Mouse (Mus musculus) liver (tissue): ENCODE measurements around the gene Hba-a2.
"Not testable (repeated sequence)": the region's sequence is repeated elsewhere in the genome, so short reads cannot be mapped to it uniquely, and the experiment has no call there.

Experiments used
- DNase-seq: peaks from one replicate; pipeline ENCODE4 v3.0.0-alpha.2; 2020; ENCODE audit warnings: mixed read lengths

Hba-a2 gene

DNA sequence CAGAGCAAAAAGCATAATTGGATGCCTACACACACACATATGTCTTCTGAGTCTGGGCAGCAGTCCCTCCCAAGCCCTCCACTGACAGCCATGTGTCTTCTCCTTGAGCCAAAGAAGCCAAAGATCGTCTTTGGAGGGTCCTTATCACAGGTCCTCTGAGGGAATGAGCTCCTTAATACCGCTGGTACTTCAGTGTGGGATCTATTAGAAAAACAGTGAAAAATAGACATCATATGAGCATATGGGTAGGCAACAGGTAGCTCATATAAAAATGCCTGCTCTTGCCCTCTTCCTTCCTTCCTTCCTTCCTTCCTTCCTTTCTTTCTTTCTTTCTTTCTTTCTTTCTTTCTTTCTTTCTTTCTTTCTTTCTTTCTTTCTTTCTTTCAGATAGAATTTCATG is 11.7 kb upstream of the Hba-a2 start:
- DNase-seq, result peak; percentile 34

GRCm38 (mm10) chr11:32285031-32285775 is 11.1 kb upstream of the Hba-a2 start:
- peak; percentile 83 for DNase-seq

- DNase-seq, result not testable (repeated sequence)
Measured at GRCm38 (mm10) chr11:32285887-32286286, 10.4 kb upstream of the Hba-a2 start.

DNA sequence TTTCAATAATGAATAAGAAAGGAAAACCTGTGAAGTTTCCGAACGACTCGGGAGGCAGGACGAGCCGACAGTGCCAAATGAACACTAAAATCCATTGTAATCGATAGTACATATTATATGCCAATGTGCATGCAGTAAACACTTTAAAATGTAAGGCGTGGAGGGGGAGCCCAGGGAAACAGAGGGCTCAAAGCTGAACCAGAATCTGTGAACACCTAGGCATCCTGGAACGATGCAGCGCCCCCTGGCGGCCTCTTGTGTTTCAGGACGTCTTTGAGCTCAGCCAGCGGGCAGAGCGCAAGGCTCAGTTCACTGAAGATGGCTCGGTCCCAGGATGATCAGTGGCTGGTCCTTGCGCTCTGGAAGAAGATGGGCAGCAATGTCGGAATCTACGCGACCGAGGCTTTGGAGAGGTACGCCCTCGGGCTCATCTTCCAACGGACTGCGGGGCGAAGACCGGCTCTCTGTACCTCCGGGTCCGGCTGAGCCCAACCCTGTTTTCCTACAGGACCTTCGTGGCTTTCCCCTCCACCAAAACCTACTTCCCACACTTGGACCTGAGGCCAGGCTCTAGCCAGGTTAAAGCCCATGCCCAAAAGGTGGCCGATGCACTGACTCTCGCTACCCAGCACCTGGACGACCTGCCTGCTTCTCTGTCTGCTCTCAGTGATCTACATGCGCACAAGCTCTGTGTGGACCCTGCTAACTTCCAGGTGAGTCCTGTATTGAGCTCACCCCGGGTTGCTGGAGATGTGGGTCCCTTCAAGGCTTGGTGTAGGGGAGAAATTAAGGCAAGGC is 9.4 kb upstream of the Hba-a2 start, which contains the start of gene Hbq1b:
Gene Hbq1b (plus strand): TSS at position 271 of the 798 bp plus-strand sequence.
- DNase-seq, result peak; percentile 87

DNA sequence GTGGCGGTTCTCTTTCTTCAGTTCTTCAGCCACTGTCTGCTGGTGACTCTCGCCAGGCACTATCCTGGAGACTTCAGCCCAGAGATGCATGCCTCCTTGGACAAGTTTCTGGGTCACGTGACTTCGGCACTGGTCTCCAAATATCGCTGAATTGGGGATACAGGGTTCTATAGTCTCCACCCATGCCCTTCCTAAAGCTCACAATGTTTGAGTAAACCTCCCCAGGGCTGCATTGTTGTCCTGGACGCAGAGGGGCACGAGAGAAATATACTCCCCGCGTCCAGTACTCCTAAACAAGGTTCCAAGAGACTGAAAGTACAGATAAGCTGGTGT is 8.8 kb upstream of the Hba-a2 start:
- peak; percentile 66 for DNase-seq

- DNase-seq, result peak; percentile 64
Measured at GRCm38 (mm10) chr11:32292819-32293218, 3.5 kb upstream of the Hba-a2 start.

GRCm38 (mm10) chr11:32293479-32293878 is 2.8 kb upstream of the Hba-a2 start:
- peak; percentile 49 for DNase-seq

DNA sequence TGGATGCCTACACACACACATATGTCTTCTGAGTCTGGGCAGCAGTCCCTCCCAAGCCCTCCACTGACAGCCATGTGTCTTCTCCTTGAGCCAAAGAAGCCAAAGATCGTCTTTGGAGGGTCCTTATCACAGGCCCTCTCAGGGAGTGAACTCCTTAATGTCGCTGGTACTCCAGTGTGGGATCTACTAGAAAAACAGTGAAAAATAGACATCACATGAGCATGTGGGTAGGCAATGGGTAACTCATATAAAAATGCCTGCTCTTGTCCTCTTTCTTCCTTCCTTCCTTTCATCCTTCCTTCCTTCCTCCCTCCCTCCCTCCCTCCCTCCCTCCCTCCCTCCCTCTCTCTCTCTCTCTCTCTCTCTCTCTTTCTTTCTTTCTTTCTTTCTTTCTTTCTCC is 1.1 kb downstream of the Hba-a2 start:
- not testable (repeated sequence) for DNase-seq

GRCm38 (mm10) chr11:32297866-32298531 is 1.7 kb downstream of the Hba-a2 start:
- peak; percentile 50 for DNase-seq

DNA sequence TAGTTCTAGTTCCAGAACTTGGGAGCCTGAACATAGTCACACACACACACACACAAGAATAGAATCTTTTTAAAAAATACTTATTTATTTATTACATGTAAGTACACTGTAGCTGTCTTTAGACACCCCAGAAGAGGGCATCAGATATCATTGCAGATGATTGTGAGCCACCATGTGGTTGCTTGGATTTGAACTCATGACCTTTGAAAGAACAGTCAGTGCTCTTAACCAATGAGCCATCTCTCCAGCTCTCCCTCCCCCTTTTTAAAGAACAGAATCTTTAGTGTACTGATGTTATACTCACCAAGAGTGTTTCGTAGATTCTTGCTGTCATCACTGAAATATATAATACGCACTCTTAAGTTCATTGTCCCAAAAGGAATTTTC is 2.2 kb downstream of the Hba-a2 start:
- DNase-seq, result peak; percentile 52

DNA sequence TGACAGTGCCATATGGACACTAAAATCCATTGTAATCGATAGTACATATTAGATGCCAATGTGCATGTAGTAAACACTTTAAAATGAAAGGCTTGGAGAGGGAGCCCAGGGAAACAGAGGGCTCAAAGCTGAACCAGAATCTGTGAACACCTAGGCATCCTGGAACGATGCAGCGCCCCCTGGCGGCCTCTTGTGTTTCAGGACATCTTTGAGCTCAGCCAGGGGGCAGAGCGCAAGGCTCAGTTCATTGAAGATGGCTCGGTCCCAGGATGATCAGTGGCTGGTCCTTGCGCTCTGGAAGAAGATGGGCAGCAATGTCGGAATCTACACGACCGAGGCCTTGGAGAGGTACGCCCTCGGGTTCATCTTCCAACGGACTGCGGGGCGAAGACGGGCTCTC is 3.6 kb downstream of the Hba-a2 start, which contains the start of gene Hbq1a:
Gene Hbq1a (plus strand): TSS at position 205 of the 400 bp plus-strand sequence.
- peak; percentile 76 for DNase-seq

DNA sequence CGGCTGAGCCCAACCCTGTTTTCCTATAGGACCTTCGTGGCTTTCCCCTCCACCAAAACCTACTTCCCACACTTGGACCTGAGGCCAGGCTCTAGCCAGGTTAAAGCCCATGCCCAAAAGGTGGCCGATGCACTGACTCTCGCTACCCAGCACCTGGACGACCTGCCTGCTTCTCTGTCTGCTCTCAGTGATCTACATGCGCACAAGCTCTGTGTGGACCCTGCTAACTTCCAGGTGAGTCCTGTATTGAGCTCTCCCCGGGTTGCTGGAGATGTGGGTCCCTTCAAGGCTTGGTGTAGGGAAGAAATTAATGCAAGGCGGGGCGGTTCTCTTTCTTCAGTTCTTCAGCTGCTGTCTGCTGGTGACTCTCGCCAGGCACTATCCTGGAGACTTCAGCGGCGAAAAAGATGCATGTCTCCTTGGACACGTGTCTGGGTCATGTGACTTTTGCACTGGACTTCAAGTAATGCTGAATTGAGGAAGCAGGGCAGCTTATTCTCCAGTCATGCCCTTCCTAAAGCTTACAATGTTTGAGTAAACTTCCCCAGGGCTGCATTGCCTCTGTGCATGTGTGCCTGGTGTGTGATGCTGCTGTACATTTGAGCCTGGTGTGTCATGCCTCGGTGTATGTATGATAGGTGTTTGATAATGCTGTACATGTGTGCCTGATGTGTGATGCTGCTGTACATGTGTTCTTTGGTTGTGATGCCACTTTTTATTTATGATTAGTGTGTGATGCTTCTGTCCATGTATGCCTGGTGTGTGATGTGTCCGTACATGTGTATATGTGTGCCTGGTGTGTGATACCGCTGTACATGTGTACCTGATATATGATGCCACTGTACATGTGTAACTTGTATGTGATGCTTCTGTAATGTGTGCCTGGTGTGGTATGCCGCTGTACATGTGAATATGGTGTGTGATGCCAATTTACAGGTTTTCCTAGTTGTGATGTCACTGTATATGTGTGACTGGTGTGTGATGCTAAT is 4.3 kb downstream of the Hba-a2 start:
- DNase-seq, result no peak

GRCm38 (mm10) chr11:32301506-32301905 is 5.2 kb downstream of the Hba-a2 start:
- no peak for DNase-seq

GRCm38 (mm10) chr11:32302824-32303419 is 6.6 kb downstream of the Hba-a2 start:
- DNase-seq, result no peak

DNA sequence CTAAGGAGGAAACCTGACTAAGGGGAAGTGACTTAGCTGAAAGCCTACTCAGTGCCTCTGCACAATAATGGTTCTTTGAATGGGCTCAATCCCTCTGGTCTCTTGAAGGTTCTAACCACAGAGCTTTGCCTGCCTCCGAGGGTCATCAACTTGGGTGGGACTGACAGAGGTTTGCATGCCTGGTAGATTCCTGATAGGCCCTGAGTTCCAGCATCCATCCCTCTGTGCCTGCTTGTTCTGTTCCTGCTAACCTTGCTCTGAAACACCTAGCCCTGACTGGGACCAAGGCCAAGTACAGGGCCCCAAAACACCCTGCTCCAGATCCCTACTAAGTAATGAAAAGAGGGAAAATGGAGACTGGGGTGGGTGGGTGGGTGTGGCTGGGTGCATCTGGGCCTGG is 7.2 kb downstream of the Hba-a2 start:
- no peak for DNase-seq

DNA sequence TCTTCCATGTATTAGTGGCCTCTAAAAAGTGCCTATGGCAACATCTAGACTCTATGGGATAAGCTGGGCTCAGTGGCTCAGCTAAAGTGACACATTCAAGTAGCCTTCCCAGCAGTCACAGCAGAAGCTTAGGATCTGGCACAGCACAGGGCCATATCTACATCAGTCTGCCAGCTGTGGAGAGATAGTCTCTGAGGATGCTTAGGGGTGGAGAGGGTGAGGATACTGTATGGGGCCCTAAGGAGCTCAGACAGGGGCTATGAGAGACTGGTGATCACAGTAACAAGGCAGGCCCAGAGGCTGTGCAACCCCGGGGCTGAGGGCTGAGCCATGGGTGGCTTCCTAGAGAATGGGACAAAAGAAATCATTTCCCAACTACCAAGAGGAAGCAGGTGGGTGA is 10.7 kb downstream of the Hba-a2 start:
- no peak for DNase-seq

GRCm38 (mm10) chr11:32309446-32309845 is 13.2 kb downstream of the Hba-a2 start:
- no peak for DNase-seq

GRCm38 (mm10) chr11:32309928-32310327 is 13.6 kb downstream of the Hba-a2 start:
- DNase-seq, result no peak

DNA sequence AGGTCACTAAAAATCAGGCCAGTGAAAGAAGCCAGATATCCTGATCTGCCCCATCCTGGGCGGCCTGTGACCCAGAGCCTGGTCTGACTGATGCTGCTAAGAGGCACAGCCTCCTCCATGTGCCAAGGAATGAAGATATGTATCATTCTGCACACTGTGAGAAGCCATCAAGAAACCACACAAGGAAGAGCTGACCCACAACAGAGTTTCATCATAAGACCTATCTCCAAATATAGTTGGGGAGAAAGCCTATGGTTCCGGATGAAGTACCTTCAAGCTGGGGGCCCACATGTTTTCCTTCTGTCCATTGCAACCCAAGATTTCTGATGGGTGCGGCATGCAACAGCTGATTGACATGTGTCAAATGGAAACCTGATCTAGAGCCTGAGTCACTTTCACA is 19.7 kb downstream of the Hba-a2 start:
- no peak for DNase-seq

GRCm38 (mm10) chr11:32320507-32321195 is 24.4 kb downstream of the Hba-a2 start:
- DNase-seq, result no peak

DNA sequence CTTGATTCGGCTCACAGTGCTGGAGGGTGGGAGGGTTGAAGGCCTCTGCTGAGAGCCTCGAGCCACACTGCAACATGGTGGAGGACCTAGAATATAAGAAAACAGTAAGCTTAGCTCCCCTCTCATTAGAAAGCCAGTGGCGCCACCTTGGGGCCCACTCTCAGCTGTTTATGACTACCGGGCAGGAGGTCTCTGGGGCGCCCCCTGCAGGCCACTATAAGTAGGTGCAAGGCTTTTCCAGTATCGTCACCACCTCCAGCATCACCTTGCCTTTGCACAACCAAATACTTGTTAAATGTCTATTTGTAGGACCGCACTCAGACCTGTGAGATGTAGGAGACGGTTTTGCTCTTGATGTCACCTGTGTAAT is 24.9 kb downstream of the Hba-a2 start:
- DNase-seq, result peak; percentile 91
